Mouse (Mus musculus) right cerebral cortex, adult 18-20 months (tissue): ENCODE measurements around the gene Cela3b.

Experiments
- DNase-seq: peaks from one replicate; pipeline ENCODE4 v3.0.0; 2022; ENCODE audit warnings: mixed read lengths

The Cela3b gene

GRCm38 (mm10) chr4:137371596-137372523 lies 58.5 kb downstream of the Cela3b start:
- no peak for DNase-seq
